Mouse (Mus musculus) small intestine, adult 2 months (tissue): ENCODE measurements at regions not wholly inside any gene's neighbourhood (a gene's known extent, or its start where the extent isn't known, plus 50 kb on each side); places are given as distances from the start of the nearest gene placed in this dataset.

ENCODE experiments used
- H3K27ac ChIP-seq: fragments of 200-500 bp; 2 replicates; pipeline ENCODE4 v1.5.1; 2012; ENCODE audit warnings: low read depth, low read length, control low read depth, inconsistent platforms; ENCODE audit not compliant: insufficient read depth
- H3K27me3 ChIP-seq: fragments of 200-500 bp; 2 replicates; pipeline ENCODE4 v1.6.1; 2012; ENCODE audit warnings: mild to moderate bottlenecking, moderate library complexity, low read length, inconsistent platforms; ENCODE audit not compliant: control insufficient read depth, insufficient read depth
- H3K36me3 ChIP-seq: fragments of 200-500 bp; 2 replicates; pipeline ENCODE4 v1.6.1; 2012; ENCODE audit warnings: mild to moderate bottlenecking, low read length, control low read depth, inconsistent platforms; ENCODE audit not compliant: control insufficient read depth, insufficient read depth
- H3K4me1 ChIP-seq: fragments of 200-500 bp; 2 replicates; pipeline ENCODE4 v1.6.1; 2012; ENCODE audit warnings: low read length, inconsistent platforms, mixed read lengths; ENCODE audit not compliant: control insufficient read depth, insufficient read depth, insufficient read length
- H3K4me3 ChIP-seq: fragments of 200-500 bp; 2 replicates; pipeline ENCODE4 v1.5.1; 2012; ENCODE audit warnings: low read depth, mild to moderate bottlenecking, control low read depth, inconsistent platforms, low read length, moderate library complexity
- CTCF ChIP-seq: fragments of 200-500 bp; IDR thresholded peaks from 2 replicates; pipeline ENCODE4 v1.5.1; 2012; ENCODE audit warnings: low read depth, mild to moderate bottlenecking, control low read depth, inconsistent platforms, low read length, moderate library complexity, mixed read lengths; ENCODE audit not compliant: insufficient replicate concordance, insufficient read length; ENCODE audit errors: extremely low read depth
- POLR2A ChIP-seq: fragments of 200-500 bp; IDR thresholded peaks from 2 replicates; pipeline ENCODE4 v1.6.1; 2012; ENCODE audit warnings: low read depth, mild to moderate bottlenecking, control low read depth, inconsistent platforms, low read length, moderate library complexity
- WGBS: fragments of 180-500 bp; shearing (Covaris S2); methylation state at CpG from one replicate; pipeline ENCODE4 v1.1.7; 2018; 5-methylcytosine and 5-hydroxymethylcytosine counted together

- Histone ChIP-seq H3K4me3 (no peak overlapping the region), H3K4me1 (no peaks in the 10 kb centered on the region)
- no peak for TF ChIP-seq POLR2A
These were observed 143.3 kb downstream of the Cxxc4 start for GRCm38 (mm10) chr3:134379549-134379948.

DNA sequence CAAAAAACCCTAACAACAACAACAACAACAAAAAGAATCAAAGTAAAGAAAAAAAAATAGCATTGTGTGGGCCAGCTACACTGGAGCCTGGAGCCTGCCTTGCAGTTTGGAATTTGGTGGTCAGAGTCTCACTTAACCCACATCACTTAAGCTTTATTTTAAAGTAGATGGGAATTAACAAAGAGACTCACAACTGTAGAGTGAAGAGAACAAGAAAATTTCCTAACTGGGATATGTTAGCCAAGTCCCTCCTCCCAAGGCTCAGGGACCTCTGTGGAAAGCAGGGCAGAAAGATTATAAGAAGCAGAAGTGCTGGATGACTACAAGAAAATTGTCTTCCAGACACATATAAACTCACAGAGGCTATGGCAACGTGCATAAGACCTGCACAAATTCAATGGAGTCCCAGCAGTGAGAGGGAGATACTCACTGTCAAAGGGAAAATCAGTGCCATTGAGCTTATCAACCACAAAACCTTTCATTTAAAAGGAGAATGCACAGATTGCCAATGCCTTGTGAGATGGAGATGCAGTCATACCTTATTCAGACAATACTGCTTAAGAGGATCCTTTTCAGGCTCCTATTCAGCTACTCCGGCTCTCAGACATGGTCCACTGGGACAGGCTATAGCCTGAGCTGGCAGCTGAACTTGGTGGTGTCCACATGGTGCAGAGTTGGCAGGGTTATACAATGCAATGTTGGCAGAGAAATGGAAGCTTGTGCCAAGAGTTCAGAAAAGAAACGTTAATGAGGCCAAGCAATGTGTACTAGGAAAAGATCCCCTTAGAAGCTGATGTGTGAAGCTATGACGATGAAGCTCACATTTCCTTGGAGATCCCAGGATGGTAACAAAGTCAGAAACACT is 154.4 kb downstream of the Cxxc4 start:
- 67% methylated on average over 4 of the region's 4 CpGs for WGBS
- no peak overlapping the region for H3K27ac ChIP-seq
- H3K4me1 ChIP-seq = no peaks in the 10 kb centered on the region
- no peaks in the 10 kb centered on the region for H3K36me3 ChIP-seq
- H3K4me3 ChIP-seq = no peak overlapping the region
- TF ChIP-seq CTCF (no peak), POLR2A (no peak)
- H3K27me3 ChIP-seq = no peaks in the 10 kb centered on the region

More at GRCm38 (mm10) chr3:134379549-134379948, 143.3 kb downstream of the Cxxc4 start:
- H3K27me3 ChIP-seq = no peaks in the 10 kb centered on the region
- no peaks in the 10 kb centered on the region for H3K36me3 ChIP-seq
- 65% methylated on average over 2 of the region's 2 CpGs for WGBS
- no peak overlapping the region for H3K27ac ChIP-seq

- Histone ChIP-seq H3K36me3 (no peaks in the 10 kb centered on the region), H3K4me3 (no peak overlapping the region), H3K27me3 (no peaks in the 10 kb centered on the region), H3K27ac (no peak overlapping the region), H3K4me1 (no peaks in the 10 kb centered on the region)
- 33% methylated on average over 4 of the region's 4 CpGs for WGBS
- no peak for TF ChIP-seq CTCF
- no peak for TF ChIP-seq POLR2A
These were observed 164.3 kb downstream of the Cxxc4 start for GRCm38 (mm10) chr3:134400395-134401090.

DNA sequence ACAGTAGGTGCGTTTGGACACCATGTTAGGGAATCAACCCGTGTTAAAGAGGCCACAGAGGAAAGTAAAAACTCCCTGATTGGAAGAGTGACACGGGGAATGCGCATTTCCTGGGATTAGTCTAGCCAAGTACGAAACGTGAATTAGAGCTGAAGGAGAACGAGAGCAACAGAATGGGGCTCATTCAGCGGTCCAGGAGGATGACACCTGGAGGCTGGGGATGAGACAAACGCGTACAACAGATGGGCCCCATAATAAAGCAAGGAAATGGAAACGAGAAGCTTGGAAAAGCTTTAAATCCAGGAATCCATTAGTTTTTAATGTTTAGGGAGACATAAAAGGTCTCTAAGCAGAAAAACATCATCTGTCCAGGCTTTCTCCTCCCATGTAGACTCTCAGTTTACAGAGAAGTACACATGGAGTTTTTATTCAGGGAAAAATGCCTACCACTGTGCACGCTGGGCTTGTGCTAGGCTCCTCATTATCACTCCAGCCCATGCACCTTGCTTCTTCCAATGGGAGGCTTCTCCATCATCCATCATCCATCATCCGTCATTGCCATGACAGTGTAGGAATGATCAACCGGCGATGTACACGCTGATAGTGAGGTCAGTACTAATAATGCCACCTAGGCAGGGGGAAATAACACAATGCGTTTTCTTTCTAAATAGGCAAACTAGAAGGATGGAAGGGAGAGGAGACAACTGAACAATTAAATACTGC is 179.5 kb downstream of the Cxxc4 start:
- WGBS = 67% methylated on average over 17 of the region's 17 CpGs
- H3K27ac ChIP-seq = no peak overlapping the region
- no peak for TF ChIP-seq POLR2A
- no peak for TF ChIP-seq CTCF
- no peaks in the 10 kb centered on the region for H3K36me3 ChIP-seq
- no peaks in the 10 kb centered on the region for H3K4me1 ChIP-seq
- H3K27me3 ChIP-seq = no peaks in the 10 kb centered on the region
- H3K4me3 ChIP-seq = no peak overlapping the region

GRCm38 (mm10) chr3:134427633-134428032 is 191.3 kb downstream of the Cxxc4 start:
- Histone ChIP-seq H3K27ac (no peak overlapping the region), H3K4me1 (no peaks in the 10 kb centered on the region), H3K4me3 (no peak overlapping the region), H3K27me3 (no peaks in the 10 kb centered on the region), H3K36me3 (no peaks in the 10 kb centered on the region)
- 79% methylated on average over 3 of the region's 3 CpGs for WGBS
- TF ChIP-seq POLR2A (no peak), CTCF (no peak)

DNA sequence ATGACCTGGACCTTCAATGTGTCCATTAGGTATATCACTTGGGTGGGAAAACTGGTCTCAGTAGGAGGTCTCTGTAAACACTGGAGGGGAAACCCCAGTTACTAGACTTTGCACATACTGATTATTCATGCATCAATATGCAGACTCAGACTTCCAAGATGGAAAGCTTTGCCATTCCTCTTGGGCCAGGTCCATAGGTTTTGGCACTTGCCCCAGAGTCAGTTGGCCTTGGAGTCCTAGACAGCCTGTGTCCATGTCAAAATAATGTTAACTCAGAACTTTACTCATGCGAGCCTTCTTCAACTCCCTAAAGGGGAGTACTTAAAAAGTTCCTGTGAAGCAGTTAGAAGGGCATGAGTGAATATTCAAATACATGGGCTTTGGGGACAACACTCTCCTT is 230.3 kb downstream of the Cxxc4 start:
- Histone ChIP-seq H3K4me3 (no peak overlapping the region), H3K36me3 (no peaks in the 10 kb centered on the region), H3K27me3 (no peaks in the 10 kb centered on the region), H3K4me1 (no peaks in the 10 kb centered on the region), H3K27ac (no peak overlapping the region)
- TF ChIP-seq CTCF (no peak), POLR2A (no peak)
- 78% methylated on average over 1 of the region's 1 CpGs for WGBS

GRCm38 (mm10) chr3:134487280-134487679 is 251.0 kb downstream of the Cxxc4 start:
- no peaks in the 10 kb centered on the region for H3K4me1 ChIP-seq
- TF ChIP-seq CTCF = no peak
- no peak for TF ChIP-seq POLR2A
- no peak overlapping the region for H3K27ac ChIP-seq
- WGBS = 48% methylated on average over 2 of the region's 2 CpGs
- no peak overlapping the region for H3K4me3 ChIP-seq
- H3K36me3 ChIP-seq = no peaks in the 10 kb centered on the region
- H3K27me3 ChIP-seq = no peaks in the 10 kb centered on the region
